Mouse (Mus musculus): Measurements from ENCODE around the gene Unc93b1.

DNA sequence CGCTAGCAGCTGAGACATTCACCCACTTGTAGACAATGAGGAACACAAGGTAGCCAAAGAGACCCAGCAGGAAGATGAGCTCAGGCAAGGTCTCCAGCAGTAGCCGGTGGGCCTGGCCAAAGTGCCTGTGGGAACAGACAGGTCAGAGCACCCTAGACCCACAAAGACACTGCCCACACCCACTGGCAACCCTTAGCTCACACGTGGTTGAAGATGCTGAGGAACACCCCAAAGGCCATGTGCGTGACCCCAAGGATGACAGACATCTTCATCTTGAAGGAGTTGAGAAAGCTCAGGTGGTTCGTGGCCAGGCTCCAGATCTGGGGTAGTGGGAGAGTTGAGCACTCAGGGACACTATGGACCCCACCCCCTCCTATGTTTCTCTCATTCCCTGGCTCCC, 37.4 kb upstream of the Unc93b1 start:
- no peak for TF ChIP-seq CTCF (IDR thresholded peaks at IDR 0.05; ENCODE audit: borderline replicate concordance, insufficient read depth, low read depth, low read length)
- no peak for TF ChIP-seq POLR2A (IDR thresholded peaks at IDR 0.05; ENCODE audit: borderline replicate concordance, insufficient read depth, low read length)
